Mouse (Mus musculus) limb, embryonic 14.5 days (tissue): ENCODE results near the gene Frmd4b. TPM values are rescaled to one million over a fixed set of nuclear protein-coding genes. Genes with fewer than 3 reads are reported as not detected.

Source experiments
- ATAC-seq: fragments of 200-750 bp; cut with Nextera tagmentation; 2 replicates; pipeline ENCODE4 v1.8.0; 2017; ENCODE audit warnings: low read depth, moderate number of reproducible peaks, moderate TSS enrichment; ENCODE audit not compliant: low FRiP score
- DNase-seq: peaks from one replicate; pipeline ENCODE4 v3.0.0-alpha.2; 2015; ENCODE audit warnings: low spot score
- H3K27ac ChIP-seq: fragments of 300-500 bp; sonication (generic); replicated peaks from 2 replicates; pipeline ENCODE4 v1.5.1; 2014; ENCODE audit warnings: low read depth, mild to moderate bottlenecking, low read length, moderate library complexity, mixed read lengths
- H3K27me3 ChIP-seq: fragments of 300-500 bp; sonication (generic); 2 replicates; pipeline ENCODE4 v1.6.1; 2014; ENCODE audit warnings: low read length, mixed read lengths; ENCODE audit not compliant: control insufficient read depth, insufficient read depth
- H3K36me3 ChIP-seq: fragments of 300-500 bp; sonication (generic); 2 replicates; pipeline ENCODE4 v1.6.1; 2014; ENCODE audit warnings: mild to moderate bottlenecking, low read length, moderate library complexity, mixed read lengths; ENCODE audit not compliant: control insufficient read depth, insufficient read depth
- H3K4me1 ChIP-seq: fragments of 300-500 bp; sonication (generic); 2 replicates; pipeline ENCODE4 v1.6.1; 2014; ENCODE audit warnings: antibody characterized with exemption, low read length, mixed read lengths; ENCODE audit not compliant: control insufficient read depth, insufficient read depth
- H3K4me2 ChIP-seq: fragments of 300-500 bp; sonication (generic); replicated peaks from 2 replicates; pipeline ENCODE4 v1.6.1; 2014; ENCODE audit warnings: low read depth, mild to moderate bottlenecking, low read length, moderate library complexity; ENCODE audit not compliant: severe bottlenecking
- H3K4me3 ChIP-seq: fragments of 300-500 bp; sonication (generic); replicated peaks from 2 replicates; pipeline ENCODE4 v1.5.1; 2014; ENCODE audit warnings: low read length
- H3K9ac ChIP-seq: fragments of 300-500 bp; sonication (generic); 2 replicates; pipeline ENCODE4 v1.6.1; 2014; ENCODE audit warnings: mild to moderate bottlenecking, low read depth, low read length, moderate library complexity; ENCODE audit not compliant: severe bottlenecking
- H3K9me3 ChIP-seq: fragments of 300-500 bp; sonication (generic); 2 replicates; pipeline ENCODE4 v1.6.1; 2016; ENCODE audit warnings: low read length; ENCODE audit not compliant: control insufficient read depth
- POLR2A ChIP-seq: fragments of 200-500 bp; IDR thresholded peaks from 2 replicates; pipeline ENCODE4 v1.8.0; 2012; ENCODE audit warnings: inconsistent platforms, mild to moderate bottlenecking, moderate library complexity, borderline replicate concordance; ENCODE audit not compliant: insufficient read depth, insufficient read length; ENCODE audit errors: extremely low read depth
- WGBS: fragments of 180-500 bp; shearing (Covaris S2); extraction: QIAGEN DNeasy Blood & Tissue Kit; methylation state at CpG from one replicate; pipeline ENCODE4 v1.1.7; 2014; 5-methylcytosine and 5-hydroxymethylcytosine counted together
- polyA plus RNA-seq, 2 experiments: library from polyadenylated mRNA; depleted of rRNA in 1 of 2; stranded (reverse) in 1 of 2; unstranded in 1 of 2; fragments of >200 nt; fragmentation: Nextera tagmentation in 1 of 2; extraction: Ambion mirVana in 1 of 2; gene quantifications; 2 replicates each; pipeline versions ENCODE4 v1.2.1 to v1.2.3; 2012 to 2014

Gene Frmd4b
- polyA plus RNA-seq, 2 experiments: 13.9 to 14.1 TPM

DNA sequence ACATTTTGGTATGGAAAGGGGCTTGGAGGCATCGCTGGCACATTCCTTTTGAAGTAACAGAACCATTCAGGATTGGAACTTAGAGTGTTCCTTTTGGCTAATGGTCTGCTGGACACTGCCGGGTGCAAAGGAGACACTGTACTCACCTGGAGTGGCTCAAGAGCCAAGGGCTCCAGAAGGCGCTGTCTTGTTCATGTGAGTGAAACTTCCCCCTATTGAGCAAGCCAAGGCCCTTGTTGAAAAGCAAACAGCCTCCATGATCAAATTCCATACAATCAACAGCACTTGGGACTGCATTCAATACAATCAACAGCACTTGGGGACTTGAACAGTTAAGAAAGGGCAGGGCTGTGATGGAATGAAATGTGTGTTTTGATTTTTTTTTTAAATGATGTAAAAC lies 109.4 kb downstream of the Frmd4b start:
- no peak for DNase-seq
- no peaks in the 10 kb centered on the region for H3K36me3 ChIP-seq
- ATAC-seq: no peak
- H3K4me2 ChIP-seq: no peak overlapping the region
- no peak overlapping the region for H3K9ac ChIP-seq
- WGBS: 88% methylated on average over 3 of the region's 3 CpGs
- H3K9me3 ChIP-seq: no peaks in the 10 kb centered on the region
- H3K27me3 ChIP-seq: no peaks in the 10 kb centered on the region
- no peak for TF ChIP-seq POLR2A
- H3K4me3 ChIP-seq: no peak overlapping the region
- no peak overlapping the region for H3K27ac ChIP-seq
- H3K4me1 ChIP-seq: peaks cover 20% of the 10 kb centered on the region

DNA sequence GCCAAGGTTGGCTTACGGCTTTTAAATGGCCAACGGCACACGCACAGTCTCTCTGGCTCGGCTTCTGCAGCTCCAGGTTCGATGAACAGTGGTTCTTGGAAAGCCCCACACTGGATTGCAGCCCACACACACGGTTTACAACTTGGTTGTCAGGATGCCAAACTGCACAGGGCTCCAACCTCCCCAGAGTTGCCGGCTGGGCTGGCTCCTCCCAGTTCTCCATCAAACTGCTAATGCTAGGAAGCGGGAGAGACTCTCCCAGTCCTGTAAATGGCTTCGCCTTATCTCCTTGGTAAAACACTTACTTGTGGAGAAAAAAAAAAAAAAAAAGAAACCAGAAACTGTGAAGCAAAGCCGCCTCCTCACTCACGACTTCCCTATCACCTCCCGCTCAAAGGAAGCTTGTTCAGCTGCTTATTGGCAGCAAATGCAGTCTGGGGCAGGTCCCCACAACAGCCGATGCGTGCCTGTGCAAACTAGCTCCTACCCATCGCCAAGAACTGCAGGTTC lies 111.1 kb downstream of the Frmd4b start:
- TF ChIP-seq POLR2A: no peak
- Histone ChIP-seq H3K36me3 (no peaks in the 10 kb centered on the region), H3K9me3 (no peaks in the 10 kb centered on the region), H3K27ac (no peak overlapping the region), H3K9ac (no peak overlapping the region), H3K4me1 (peaks cover 20% of the 10 kb centered on the region), H3K27me3 (no peaks in the 10 kb centered on the region), H3K4me2 (peak overlapping the region; percentile 16; the same call in 1 of the 2 replicates), H3K4me3 (no peak overlapping the region)
- DNase-seq: peak; percentile 92
- 11% methylated on average over 15 of the region's 15 CpGs for WGBS
- ATAC-seq: peak; percentile 88

DNA sequence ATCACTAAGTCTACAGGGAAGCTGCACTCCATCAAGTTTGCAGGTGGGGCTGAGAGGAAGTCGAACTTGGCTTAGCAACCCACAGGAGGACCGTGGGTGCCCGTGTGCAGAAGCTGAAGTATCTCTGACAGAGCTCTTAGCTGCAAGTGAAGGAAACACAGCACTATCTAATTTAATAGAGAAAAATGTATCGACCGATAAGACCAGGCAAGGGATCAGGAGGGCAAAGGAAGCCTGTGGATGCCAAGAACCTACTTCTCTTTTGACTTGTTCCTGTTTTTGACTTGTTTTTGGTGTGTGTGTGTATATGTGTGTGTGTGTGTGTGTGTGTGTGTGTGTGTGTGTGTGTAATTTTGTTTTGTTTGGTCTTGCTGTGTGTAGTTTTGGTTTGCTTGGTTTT lies 112.7 kb downstream of the Frmd4b start:
- Histone ChIP-seq H3K36me3 (no peaks in the 10 kb centered on the region), H3K9ac (no peak overlapping the region), H3K27ac (no peak overlapping the region), H3K4me2 (no peak overlapping the region), H3K4me3 (no peak overlapping the region), H3K9me3 (no peaks in the 10 kb centered on the region), H3K4me1 (peaks cover 20% of the 10 kb centered on the region), H3K27me3 (no peaks in the 10 kb centered on the region)
- DNase-seq (no peak), ATAC-seq (no peak)
- TF ChIP-seq POLR2A: no peak
- WGBS: 84% methylated on average over 5 of the region's 5 CpGs

DNA sequence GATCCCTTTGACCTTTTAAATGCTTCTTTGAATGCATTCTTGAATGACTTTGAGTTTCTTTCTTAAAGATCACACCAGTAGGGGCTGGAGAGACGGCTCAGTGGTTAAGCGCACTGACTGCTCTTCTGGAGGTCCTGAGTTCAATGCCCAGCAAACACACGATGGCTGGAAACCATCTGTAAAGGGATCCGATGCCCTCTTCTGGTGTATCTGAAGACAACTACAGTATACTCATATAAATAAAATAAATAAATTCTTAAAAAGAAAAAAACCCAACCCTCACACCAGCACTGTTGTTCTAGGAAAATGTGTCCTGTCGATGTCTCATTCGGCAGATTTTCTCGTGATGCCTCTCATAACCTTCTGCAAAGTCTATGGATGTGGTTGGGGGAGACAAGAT lies 116.3 kb downstream of the Frmd4b start:
- Histone ChIP-seq H3K9me3 (no peaks in the 10 kb centered on the region), H3K4me1 (peaks cover 10% of the 10 kb centered on the region), H3K4me2 (no peak overlapping the region), H3K27me3 (no peaks in the 10 kb centered on the region), H3K4me3 (no peak overlapping the region), H3K36me3 (no peaks in the 10 kb centered on the region), H3K9ac (no peak overlapping the region), H3K27ac (no peak overlapping the region)
- WGBS: 87% methylated on average over 7 of the region's 7 CpGs
- no peak for ATAC-seq
- DNase-seq: no peak
- TF ChIP-seq POLR2A: no peak

DNA sequence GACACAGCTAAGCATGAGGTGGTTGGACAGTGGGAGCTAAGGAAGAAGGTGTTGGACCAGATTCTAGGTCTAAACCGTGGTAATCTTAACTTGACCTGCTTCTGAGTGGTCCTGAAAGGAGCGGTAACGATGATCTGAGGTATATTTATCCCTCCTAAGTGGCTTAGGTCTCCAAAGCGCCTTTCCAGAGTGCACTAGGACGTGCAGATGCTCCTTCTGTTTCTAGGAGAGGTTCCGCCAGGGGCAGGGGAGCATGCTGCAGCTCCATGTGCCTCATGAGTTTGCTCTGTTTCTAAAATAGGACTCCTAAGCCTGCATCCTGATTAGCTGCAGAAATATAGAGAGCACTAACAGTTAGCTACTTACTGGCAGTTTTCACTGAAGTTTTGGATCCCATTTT lies 117.1 kb downstream of the Frmd4b start:
- peaks cover 3% of the 10 kb centered on the region for H3K4me1 ChIP-seq
- no peak overlapping the region for H3K4me2 ChIP-seq
- H3K27ac ChIP-seq: no peak overlapping the region
- no peak overlapping the region for H3K9ac ChIP-seq
- WGBS: 82% methylated on average over 6 of the region's 6 CpGs
- H3K4me3 ChIP-seq: no peak overlapping the region
- no peaks in the 10 kb centered on the region for H3K36me3 ChIP-seq
- DNase-seq: no peak
- no peaks in the 10 kb centered on the region for H3K9me3 ChIP-seq
- no peaks in the 10 kb centered on the region for H3K27me3 ChIP-seq
- no peak for TF ChIP-seq POLR2A
- no peak for ATAC-seq

DNA sequence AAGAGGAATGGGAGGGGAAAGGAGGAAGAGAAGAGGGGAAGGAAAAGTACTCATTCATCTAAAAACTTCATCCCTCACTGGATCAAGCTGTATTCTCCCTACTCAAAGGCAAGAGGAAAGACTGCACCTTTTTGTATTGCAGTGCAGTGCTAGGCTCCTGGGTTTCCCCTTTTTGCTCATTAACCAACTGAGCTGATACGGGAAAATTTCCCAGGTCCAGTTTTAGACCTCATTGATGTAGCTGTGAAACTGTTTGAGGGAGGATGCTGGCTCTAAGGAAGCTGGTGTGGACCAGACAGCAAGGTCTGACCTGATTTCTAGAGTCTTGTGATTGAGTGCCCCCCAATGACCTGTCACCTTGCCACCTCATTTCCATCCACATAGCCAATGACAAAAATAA lies 121.3 kb downstream of the Frmd4b start:
- Histone ChIP-seq H3K36me3 (no peaks in the 10 kb centered on the region), H3K4me1 (no peaks in the 10 kb centered on the region), H3K4me3 (no peak overlapping the region), H3K9ac (no peak overlapping the region), H3K9me3 (no peaks in the 10 kb centered on the region), H3K4me2 (no peak overlapping the region), H3K27ac (no peak overlapping the region), H3K27me3 (no peaks in the 10 kb centered on the region)
- DNase-seq: no peak
- 55% methylated on average over 1 of the region's 1 CpGs for WGBS
- TF ChIP-seq POLR2A: no peak
- ATAC-seq: no peak
